Mouse (Mus musculus): Measurements from ENCODE around the gene Birc5.

Gene Birc5

DNA sequence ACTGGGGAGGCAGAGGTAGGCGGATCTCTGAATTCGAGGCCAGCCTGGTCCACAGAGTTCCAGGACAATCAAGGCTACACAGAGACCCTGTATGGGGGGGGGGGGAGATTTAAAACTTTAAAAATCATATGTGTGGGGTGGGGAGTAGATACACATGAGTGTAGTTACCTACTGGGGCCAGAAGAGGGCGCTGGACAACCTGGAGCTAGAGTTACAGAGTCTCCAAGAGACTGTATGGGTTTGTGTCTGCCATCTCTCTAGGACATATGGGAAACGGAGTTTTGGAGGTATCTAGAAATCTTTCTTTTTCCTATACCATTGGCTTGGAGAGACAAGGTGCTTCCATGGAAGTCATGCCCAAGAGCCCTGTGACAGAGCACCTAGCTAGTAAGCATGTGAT, 25.4 kb downstream of the Birc5 start:
- in situ Hi-C loops (cut with MboI; ENCODE audit: unreplicated experiment in 2 of 2), result loop anchor here (5.0 to 25.0 kb wide), 9 partner anchors 90 to 563 kb away; partner anchors contain the start of gene C1qtnf1 (in 1 of the 2)

DNA sequence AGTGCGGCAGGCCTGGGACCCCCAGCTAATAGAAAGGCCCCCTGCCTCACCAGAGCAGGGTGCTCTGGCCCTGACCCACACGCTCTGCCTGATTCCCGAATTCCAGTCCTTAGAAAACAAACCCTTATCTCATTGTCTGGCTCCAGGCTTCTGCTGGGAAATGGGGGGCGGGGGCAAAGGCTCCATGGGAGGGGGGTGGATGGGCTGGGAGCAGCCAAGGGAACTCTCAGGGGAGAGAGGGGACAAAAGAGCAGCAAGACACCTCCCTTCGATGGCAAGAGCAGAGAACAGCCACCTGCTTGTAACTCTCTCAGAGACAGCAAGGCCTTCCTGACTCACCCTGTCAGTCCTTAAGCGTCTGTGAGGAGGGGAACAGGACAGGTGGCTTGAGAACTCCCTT, 26.6 kb downstream of the Birc5 start:
- in situ Hi-C loops (cut with MboI; ENCODE audit: unreplicated experiment in 2 of 2), result loop anchor here (10.0 kb wide), 2 partner anchors 89 to 339 kb away; no protein-coding TSS in a partner anchor

DNA sequence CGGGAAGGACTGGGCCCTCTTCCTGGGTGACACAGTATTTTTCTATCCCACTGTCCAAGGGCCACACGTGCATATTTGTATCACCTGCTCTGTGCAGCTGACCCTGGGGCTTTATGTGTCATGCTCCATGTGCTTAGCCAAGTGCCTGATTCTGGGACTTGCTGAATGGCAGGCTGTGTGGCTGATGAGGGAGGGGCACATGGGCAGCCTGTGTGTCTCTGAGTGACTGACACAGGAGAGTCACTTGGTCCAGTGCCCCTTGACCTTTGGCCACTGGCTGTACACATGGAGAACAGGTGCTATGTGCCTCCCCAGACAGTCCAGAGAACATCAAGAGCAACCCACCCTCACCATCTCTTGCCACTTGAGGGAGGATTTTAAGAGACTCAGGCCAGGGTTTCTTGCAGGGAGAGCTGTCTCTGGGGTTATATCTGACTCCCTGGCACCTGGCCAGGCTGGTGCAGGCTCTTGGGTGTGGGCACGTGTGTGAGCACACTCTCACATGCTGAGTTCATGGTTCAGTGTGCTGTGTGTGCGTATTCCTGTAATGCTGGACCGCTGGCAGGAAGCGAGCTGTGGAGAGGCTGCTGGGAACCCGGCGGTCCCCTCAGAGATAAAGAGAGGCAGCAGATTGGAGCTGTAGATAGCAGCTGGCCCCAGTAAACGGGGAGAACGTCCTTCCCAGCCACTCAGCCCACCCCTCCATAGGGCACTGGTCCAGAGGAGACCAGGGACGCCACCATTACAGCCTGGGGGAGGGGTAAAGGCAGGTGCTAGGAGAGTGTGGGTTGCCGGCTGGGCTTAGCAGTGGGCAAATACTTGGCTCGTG, 29.1 kb downstream of the Birc5 start:
- in situ Hi-C loops (cut with MboI; ENCODE audit: unreplicated experiment in 2 of 2), result loop anchor here (10.0 kb wide), 2 partner anchors 87 to 337 kb away; no protein-coding TSS in a partner anchor

DNA sequence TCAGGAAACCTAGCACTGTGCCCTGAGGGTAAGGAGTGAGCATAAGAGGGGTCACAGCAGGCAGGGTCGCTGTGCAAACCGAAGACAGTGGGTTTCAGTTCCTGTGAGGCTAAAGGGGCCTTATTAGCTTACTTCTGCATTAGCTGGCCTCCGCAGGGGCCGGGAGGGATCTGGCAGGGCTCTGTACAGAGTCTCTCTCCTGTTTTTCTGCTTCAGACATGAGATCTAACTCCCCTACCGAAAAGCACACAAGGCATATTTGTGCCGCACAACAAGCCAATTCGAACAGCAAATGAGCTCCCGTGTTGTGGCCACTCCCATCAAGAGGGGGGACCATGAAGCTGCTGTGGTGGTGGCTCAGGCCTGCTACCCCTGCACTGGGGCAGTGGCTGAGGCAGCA, 29.8 kb downstream of the Birc5 start:
- in situ Hi-C loops (cut with MboI; ENCODE audit: unreplicated experiment in 2 of 2), result loop anchor here (10.0 kb wide), 2 partner anchors 86 to 336 kb away; no protein-coding TSS in a partner anchor

DNA sequence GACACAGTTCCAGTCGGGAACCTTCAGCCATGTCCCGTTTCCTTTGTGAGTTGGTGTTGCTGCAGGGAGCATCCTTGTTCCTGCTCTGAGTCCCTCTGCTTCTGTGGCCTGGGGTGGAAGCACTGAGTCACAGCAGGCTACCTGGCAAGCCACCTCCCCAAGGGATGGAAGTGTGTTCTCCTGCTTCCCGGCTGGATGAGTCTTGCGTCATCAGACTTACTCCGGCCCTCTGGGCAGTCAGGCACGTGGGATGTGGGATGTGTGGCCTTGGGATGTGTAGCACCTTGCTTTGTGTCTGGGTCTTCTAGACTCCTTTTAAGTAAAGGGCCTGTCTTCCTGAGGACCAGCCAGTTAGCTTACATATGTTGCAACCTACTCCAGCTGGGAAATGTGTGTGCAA, 30.6 kb downstream of the Birc5 start:
- in situ Hi-C loops (cut with MboI; ENCODE audit: unreplicated experiment in 2 of 2), result loop anchor here (10.0 kb wide), 2 partner anchors 85 to 335 kb away; no protein-coding TSS in a partner anchor

DNA sequence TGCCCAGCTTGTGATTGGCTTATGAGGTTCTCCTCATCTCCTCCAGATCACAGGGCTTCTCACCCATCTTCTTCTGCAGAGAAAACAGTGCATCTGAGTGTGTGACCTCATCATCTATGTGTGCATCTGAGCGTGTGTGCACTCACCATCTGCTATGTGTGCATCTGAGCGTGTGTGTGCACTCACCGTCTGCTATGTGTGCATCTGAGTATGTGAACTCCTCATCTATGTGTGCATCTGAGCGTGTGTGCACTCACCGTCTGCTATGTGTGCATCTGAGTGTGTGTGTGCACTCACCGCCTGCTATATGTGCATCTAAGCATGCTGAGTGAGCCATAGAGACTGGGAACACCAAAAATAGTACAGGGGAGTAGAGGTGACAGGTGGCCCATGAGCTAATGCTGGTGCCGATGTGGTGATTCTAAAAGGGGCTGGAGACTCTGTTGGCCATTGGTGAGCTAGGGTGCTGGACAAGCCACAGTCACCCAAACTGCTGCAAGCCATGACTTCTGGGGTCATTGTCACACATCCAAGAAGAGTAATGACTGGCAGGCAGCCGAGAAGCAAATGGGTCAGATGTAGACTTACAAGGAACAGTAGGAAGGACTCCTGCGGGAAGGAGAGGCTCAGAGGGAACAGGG, 31.4 kb downstream of the Birc5 start:
- in situ Hi-C loops (cut with MboI; ENCODE audit: unreplicated experiment in 2 of 2), result no loop called here

DNA sequence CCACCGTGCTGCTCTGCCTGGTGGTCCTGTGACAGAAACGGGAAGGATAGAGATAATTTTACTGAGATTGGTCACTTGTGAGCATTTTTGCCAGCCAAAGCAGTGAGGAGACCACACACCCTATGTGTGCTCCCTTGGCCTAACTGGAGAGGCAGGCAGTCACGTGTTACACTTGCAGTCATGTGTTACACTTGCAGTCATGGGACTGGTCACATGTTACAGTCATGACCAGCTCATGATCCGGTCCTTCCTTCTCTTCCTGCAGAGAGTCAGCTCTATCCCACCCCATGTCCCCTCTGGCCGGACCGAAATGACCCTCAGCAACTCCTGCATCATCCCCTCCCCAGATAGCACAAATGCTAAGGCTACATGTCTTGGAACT, 31.9 kb downstream of the Birc5 start:
- in situ Hi-C loops (cut with MboI; ENCODE audit: unreplicated experiment in 2 of 2), result no loop called here

DNA sequence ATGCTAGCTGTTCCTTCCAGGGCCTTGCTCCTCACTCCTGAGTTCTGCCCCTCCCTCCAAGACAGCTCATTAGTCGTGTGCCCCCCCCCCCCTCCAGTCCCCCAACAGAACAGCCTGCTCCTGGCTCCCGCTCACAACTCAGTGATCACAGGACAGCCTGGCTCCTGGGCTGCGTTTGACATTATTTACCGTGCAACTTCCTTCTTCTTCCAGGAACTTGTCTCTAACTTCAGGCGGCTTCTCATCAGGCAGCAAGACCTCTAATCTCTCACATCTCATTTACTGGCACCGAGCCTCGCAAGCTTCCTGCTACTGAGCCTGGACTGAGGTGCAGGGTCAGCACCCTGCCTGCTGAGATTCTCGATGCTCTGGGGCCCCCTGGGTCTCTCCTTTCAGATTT, 32.7 kb downstream of the Birc5 start:
- in situ Hi-C loops (cut with MboI; ENCODE audit: unreplicated experiment in 2 of 2), result no loop called here

DNA sequence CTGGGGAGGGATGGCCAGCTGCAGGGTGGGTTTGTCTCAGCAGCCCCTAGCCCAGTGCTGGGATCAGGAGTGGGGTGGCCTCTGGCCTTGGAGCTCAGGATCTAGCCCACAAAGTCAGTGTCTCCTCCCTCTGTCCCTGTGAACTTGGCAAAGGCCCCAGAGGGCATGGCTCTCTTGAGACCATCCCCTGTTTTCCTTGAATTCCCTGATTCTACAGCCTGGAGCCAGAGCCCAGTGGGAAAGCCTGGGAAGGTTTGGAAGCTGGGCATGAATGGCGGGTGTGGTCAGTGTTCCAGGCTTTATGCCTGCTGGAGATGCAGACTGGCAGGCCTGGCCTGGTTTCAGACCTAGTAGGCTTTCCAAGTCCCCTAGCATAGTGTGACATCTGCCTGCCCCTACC, 33.2 kb downstream of the Birc5 start:
- in situ Hi-C loops (cut with MboI; ENCODE audit: unreplicated experiment in 2 of 2), result no loop called here

DNA sequence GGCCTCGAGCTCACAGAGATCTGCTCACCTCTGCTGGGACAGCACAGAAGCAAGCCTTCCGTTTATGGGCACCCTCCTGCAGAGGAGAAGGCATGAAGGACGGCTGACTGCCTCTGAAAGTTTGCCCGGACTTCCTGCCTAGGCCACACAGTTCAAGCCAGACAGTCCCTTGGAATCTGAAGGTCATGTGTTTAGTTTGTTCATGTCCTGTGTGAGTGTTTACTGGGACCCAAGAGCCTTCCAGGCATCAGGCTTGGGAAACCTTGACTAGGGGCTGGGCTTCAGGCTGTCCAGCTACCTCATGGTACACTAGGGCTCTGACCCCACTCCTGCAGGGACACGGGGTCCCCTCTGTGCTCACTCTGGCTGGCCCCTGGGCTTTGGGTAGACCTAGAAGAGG, 36.9 kb downstream of the Birc5 start:
- in situ Hi-C loops (cut with MboI; ENCODE audit: unreplicated experiment in 2 of 2), result loop anchor here in 1 of 2 experiments (5.0 kb wide), 1 partner anchor 36 kb away; no protein-coding TSS in a partner anchor

DNA sequence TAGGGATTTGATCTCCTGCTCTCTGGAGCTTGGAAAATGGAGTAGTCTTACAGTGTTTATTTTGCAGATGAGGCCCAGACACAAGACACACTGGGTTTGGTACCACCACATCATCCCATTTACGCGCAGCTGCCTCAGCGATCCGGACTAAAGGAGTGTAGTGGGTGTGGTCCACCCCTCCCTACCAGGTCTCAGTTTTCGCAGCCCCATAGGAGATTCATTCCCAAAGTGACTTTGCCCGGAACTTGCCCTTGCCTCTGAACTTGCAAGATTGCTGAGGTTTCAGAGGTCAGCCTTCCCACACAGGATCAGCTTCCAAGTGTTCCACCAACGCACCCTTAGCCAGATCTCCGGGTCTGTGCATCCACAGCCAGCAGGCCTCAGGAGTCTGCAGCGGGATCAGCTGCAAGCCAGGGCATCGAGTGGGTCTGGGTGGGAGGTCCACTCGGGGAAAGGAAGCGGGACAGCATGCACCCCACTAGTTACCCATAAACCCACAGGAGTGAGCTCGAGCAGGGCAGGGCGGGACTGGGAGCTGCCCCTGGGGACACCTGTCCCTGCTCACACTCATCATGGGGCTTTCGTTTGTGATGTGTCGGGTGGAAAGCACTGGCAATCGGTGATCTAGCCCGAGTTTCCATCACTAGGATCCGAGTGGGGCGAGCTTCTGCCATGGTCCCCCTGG, 39.3 kb downstream of the Birc5 start:
- in situ Hi-C loops (cut with MboI; ENCODE audit: unreplicated experiment in 2 of 2), result loop anchor here in 1 of 2 experiments (5.0 kb wide), 1 partner anchor 34 kb away; no protein-coding TSS in a partner anchor

DNA sequence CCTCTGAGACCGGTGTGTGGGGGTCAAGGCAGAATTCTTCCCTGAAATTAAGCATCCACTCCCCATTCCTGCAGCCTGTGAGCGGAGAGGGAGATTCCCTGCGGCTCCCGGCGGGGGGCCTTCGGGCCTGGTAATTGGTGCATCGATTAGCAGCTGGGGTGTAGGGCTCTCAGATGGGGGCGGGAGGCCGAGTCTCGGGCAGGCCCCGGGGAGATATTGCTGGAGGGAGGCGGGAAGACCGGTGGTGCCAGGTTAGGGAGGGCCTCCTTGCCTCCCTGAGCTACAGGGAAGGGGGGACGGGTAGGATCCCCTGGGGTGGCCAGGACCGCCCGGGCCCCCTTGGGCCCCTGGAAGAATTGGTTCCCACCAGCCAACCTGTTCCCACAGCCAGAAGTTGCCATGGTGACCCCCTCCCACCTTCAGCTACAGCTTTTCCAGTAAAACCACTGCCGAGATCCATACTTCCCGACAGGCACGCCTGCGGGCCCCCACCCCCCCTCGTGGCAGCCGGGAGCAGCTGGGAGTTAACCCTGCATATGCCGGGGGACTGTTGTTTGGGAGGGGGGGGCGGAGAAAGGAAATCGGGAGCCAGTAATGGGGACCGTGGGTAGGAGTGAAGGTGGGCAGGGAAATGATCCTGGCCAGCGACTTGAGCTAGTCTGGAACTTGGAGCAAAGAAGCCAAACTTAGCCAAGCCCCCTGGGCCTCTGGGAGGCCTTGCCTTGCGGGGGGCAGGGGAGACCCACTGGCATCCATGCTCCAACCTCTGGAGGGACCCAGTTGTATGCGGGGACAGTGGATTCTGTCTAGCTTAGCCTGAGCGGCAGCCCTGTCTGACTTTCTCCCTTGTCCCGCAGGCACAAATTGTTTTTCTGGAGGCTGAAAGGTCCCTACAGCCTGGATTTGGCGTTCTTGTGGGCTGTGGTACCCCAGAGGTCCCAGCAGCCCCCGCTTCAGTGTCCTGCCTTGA, 40.1 kb downstream of the Birc5 start:
- in situ Hi-C loops (cut with MboI; ENCODE audit: unreplicated experiment in 2 of 2), result loop anchor here in 1 of 2 experiments (5.0 kb wide), 1 partner anchor 33 kb away; no protein-coding TSS in a partner anchor

DNA sequence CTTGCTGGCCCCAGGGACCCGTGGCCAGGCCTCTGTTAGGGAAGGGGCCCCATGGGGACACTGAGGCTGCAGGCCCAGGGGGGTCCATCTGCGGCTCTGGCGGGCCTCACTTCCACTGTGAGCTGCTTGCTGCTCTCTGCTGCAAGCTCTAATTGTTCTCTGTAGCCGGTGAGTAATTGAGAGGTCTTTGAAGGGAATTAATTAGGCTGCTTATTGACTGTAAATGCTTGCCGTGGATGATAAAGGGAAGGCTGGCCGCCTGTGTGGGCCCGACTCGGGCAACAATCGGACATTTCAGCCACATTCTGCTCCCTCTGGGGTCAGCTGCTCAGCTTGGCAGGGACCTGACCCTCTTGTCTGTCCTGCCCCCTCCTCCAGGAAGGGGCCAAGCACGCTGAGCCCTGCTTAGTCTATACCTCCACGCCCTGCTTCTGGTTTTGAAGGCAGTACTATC, 40.9 kb downstream of the Birc5 start:
- in situ Hi-C loops (cut with MboI; ENCODE audit: unreplicated experiment in 2 of 2), result loop anchor here in 1 of 2 experiments (5.0 kb wide), 1 partner anchor 32 kb away; no protein-coding TSS in a partner anchor

DNA sequence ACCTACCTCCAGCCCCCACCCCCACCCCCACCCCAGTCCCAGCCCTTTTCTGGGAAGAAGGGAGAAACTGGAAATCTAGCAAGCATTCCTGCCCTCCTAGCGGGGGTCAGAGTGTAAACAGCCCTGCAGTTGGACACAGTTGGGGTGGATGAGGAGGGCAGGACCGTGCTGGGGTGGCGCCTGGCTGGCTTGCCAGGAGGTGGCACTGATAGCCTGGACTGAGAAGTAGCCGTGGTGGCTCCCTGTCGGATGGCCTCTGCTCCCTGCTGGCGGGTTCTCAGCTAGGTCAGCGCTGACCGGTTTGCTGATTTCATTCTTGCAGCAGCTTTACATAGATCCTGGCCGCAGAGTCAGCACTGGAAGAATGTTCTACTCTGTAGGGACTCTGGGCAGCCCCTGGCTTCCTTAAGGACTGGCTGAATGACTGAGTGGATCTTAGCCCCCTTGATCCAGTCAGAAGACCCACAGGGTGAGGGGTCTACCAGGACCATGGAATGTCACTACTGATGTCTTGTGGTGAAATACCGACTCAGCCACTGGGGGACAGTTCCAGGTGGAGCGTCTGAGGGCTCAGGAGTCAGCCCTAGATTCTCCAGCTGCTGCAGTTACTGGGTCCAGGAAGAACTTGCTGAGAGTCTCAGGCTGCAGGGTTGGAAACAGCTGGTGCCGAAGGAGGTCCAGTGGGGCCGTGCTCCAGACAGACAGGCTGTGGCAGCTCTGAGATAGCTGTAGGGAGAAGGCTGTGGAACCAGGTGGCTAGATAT, 41.6 kb downstream of the Birc5 start:
- in situ Hi-C loops (cut with MboI; ENCODE audit: unreplicated experiment in 2 of 2), result no loop called here

DNA sequence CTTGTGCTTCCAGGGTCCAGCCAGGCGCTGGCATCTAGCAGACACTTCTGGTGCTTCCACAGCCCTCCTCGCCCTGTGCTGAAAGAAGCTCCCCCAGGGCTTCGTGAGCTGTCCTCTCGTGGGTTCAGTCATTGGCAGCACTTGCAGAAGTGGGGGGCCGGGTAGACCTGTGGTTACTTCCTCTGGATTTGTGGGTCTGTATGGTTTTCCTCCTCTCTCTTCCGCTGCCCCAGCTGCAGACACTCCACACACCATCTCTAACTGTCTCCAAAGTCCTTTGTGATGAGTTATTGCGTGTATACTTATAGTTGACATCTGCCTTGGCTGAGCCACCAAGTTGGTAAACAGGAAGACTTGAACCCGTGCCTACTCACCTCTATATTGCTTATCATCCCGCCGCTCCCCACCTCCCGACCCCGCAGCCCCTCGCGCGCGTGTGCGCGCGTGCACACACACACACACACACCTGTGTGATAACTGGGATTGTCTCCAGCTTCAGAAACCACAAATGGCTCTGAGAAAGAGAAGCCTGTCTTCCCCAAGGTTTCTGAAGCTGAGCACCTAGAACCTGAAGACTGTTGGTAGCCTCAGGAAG, 42.6 kb downstream of the Birc5 start:
- in situ Hi-C loops (cut with MboI; ENCODE audit: unreplicated experiment in 2 of 2), result no loop called here

DNA sequence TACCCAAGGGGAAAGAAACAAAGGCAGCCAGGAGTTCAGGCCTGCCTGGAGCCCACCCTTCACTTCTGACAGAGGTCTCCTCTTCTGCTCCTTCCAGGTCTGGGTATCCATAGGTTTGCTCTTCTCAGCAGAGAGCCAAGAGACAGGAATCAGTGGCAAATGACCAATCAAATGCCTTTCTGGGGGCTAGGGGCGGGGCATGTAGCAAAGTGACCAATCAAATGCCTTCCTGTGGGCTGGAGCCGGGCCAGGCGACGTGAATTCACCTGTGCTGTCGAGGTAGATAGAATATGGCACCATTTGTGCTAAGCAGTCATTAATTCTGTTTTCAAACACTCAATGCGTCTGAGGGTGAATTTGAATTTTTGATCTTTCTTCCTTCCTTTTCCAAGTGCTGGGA, 43.1 kb downstream of the Birc5 start:
- in situ Hi-C loops (cut with MboI; ENCODE audit: unreplicated experiment in 2 of 2), result no loop called here

DNA sequence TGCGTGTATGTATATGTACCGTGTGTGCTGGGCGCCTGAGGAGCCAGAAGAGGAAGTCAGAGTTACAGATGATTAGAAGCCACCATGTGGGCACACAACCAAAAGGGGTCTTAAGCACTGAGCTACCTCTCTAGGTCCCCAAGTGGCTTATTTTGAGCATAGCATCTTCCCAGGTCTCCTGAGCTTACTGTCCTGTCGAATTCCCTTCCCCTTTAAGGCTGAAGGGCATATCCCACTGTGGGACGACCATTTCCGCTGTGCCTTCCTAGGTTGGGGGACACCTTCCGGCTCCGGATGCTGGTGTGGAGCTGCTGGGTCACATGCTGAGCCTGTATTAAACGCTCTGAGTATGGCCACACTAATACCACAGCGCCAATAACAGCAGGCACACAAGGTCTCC, 45.6 kb downstream of the Birc5 start:
- in situ Hi-C loops (cut with MboI; ENCODE audit: unreplicated experiment in 2 of 2), result no loop called here

DNA sequence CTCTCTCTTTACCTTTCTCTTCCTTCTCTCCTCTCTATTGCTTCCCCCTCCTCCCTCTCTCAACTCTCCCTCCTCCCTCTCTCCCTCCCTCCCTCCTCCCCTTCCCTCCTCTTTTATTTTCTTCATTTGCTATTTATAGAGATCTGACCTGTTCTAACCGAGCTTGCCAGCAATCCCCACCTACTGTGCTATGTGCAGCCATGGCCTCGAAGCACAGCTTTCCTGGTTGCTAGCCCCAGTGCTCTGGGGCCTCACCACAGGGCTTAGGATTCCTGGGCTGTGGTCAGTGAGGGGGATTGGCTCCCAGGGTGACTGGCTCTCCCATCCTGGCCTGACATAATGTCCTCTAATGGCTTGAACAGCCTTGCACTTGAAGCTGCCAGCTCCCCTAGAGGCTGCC, 47.5 kb downstream of the Birc5 start:
- in situ Hi-C loops (cut with MboI; ENCODE audit: unreplicated experiment in 2 of 2), result no loop called here

DNA sequence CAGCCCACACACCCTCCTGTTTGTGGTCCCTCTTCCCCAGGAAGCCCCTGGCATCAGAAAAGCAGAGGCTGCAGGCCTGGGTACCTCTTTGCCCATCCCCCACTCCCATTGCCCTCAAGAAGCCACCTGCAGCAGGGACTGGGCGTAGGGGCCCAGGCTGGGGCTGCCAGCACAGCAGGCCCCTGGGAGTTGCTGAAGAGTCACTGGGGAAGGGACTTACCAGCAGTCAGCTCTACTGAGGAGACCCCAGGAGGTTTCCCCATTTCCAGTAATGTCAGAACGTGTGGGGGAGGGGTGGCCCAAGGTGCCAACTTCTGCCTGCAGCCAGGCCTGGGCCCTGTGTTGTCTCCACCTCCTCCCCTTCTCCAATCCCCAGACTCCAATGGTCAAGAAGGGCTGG, 53.2 kb downstream of the Birc5 start:
- in situ Hi-C loops (cut with MboI; ENCODE audit: unreplicated experiment in 2 of 2), result no loop called here

All from v-Abl transformed pro-B cells (cell line).